Mouse (Mus musculus) erythroblast, adult 5-6 weeks (primary cell): Measurements from ENCODE around the gene Fam214a. TPM values are rescaled to one million over a fixed set of nuclear protein-coding genes. Genes with fewer than 3 reads are reported as not detected.
"Not testable (repeated sequence)": the region's sequence is repeated elsewhere in the genome, so short reads cannot be mapped to it uniquely, and the experiment has no call there.

Experiments used
- ATAC-seq: replicated peaks from 2 replicates; pipeline ENCODE4 v1.8.0; 2016; ENCODE audit warnings: moderate number of reproducible peaks, mild to moderate bottlenecking, moderate TSS enrichment, inconsistent platforms; ENCODE audit not compliant: poor library complexity, low FRiP score, severe bottlenecking
- total RNA-seq, 2 experiments: library from RNA; stranded (forward) in 1 of 2; stranded (reverse) in 1 of 2; fragments of 150-400 nt in 1 of 2; fragments of 200-764, 138-1000 nt in 1 of 2; gene quantifications; 2 replicates each; pipeline versions ENCODE4 v1.2.3 to v1.2.4; 2015 to 2017; ENCODE audit warnings: low replicate concordance in 2 of 2

Fam214a gene
- total RNA-seq, 2 experiments from 2014 or later, result 2.8 to 3.8 TPM

- no peak for ATAC-seq
Observed at GRCm38 (mm10) chr9:74977251-74977650, 24.6 kb downstream of the Fam214a start.

GRCm38 (mm10) chr9:74977962-74978361 is 25.3 kb downstream of the Fam214a start:
- ATAC-seq, result no peak

- ATAC-seq, result no peak
Observed at GRCm38 (mm10) chr9:74978868-74979267, 26.2 kb downstream of the Fam214a start.

GRCm38 (mm10) chr9:74979371-74979770 is 26.7 kb downstream of the Fam214a start:
- no peak for ATAC-seq

- ATAC-seq, result no peak
Observed at GRCm38 (mm10) chr9:74979866-74980265, 27.2 kb downstream of the Fam214a start.

GRCm38 (mm10) chr9:74981663-74982111 is 29.0 kb downstream of the Fam214a start:
- no peak for ATAC-seq

GRCm38 (mm10) chr9:74982193-74982592 is 29.5 kb downstream of the Fam214a start:
- ATAC-seq, result no peak

- not testable (repeated sequence) for ATAC-seq
Observed at GRCm38 (mm10) chr9:74982722-74983121, 30.0 kb downstream of the Fam214a start.

- no peak for ATAC-seq
Observed at GRCm38 (mm10) chr9:74985173-74985715, 32.6 kb downstream of the Fam214a start.

- ATAC-seq, result no peak
Observed at GRCm38 (mm10) chr9:74985770-74986169, 33.1 kb downstream of the Fam214a start.

- ATAC-seq, result no peak
Observed at GRCm38 (mm10) chr9:74988893-74989460, 36.3 kb downstream of the Fam214a start.

GRCm38 (mm10) chr9:74989990-74990389 is 37.3 kb downstream of the Fam214a start:
- no peak for ATAC-seq

GRCm38 (mm10) chr9:74994611-74995257 is 42.0 kb downstream of the Fam214a start:
- ATAC-seq, result no peak

GRCm38 (mm10) chr9:74996349-74996748 is 43.7 kb downstream of the Fam214a start:
- no peak for ATAC-seq

- no peak for ATAC-seq
Observed at GRCm38 (mm10) chr9:74997976-74998375, 45.3 kb downstream of the Fam214a start.

- no peak for ATAC-seq
Observed at GRCm38 (mm10) chr9:75001006-75001405, 48.3 kb downstream of the Fam214a start.

- ATAC-seq, result no peak
Observed at GRCm38 (mm10) chr9:75001611-75002204, 49.0 kb downstream of the Fam214a start.

GRCm38 (mm10) chr9:75002262-75002661 is 49.6 kb downstream of the Fam214a start:
- no peak for ATAC-seq

- ATAC-seq, result no peak
Observed at GRCm38 (mm10) chr9:75004203-75004602, 51.5 kb downstream of the Fam214a start.

GRCm38 (mm10) chr9:75016591-75016990 is 63.9 kb downstream of the Fam214a start:
- no peak for ATAC-seq

GRCm38 (mm10) chr9:75019181-75019580 is 66.5 kb downstream of the Fam214a start:
- no peak for ATAC-seq
